Mouse (Mus musculus) midbrain, embryonic 11.5 days (tissue): ENCODE data around the gene Mas1. TPM values are rescaled to one million over a fixed set of nuclear protein-coding genes. Genes with fewer than 3 reads are reported as not detected.

ENCODE experiments used
- microRNA-seq: library from miRNA; unstranded; fragments of <30 nt; microRNA quantifications from one replicate; pipeline ENCODE4, GENCODE M21; 2017
- polyA plus RNA-seq: library from polyadenylated mRNA; unstranded; fragments of >200 nt; fragmentation: Nextera tagmentation; extraction: Ambion mirVana; gene quantifications from 2 replicates; pipeline ENCODE4 v1.2.1, GENCODE M21; 2014

Gene Mas1
- polyA plus RNA-seq, 1 experiment from 2014 or later = not detected

Small RNA genes lying within 50 kb of the gene (microRNA-seq; reads per million reads assigned to microRNA genes)
- not detected for gene Gm24085

Other genes starting within 250 kb of the Mas1 start
- not detected in 2 replicates for gene Slc22a1, start 192.3 kb downstream of the Mas1 start, polyA plus RNA-seq
- gene Igf2r, start 98.5 kb downstream of the Mas1 start, polyA plus RNA-seq = 13.3 and 14.9 TPM in 2 replicates
- gene Mrgprh, start 7.9 kb upstream of the Mas1 start, polyA plus RNA-seq = not detected in 2 replicates
- 1.1 and 1.2 TPM in 2 replicates for gene Pnldc1, start 42.1 kb upstream of the Mas1 start, polyA plus RNA-seq
- 542 and 583 TPM in 2 replicates for gene Tcp1, start 47.6 kb upstream of the Mas1 start, polyA plus RNA-seq
- gene Mrpl18, start 48.2 kb upstream of the Mas1 start, polyA plus RNA-seq = 172 and 176 TPM in 2 replicates
- 0.93 and 1.4 TPM in 2 replicates for gene Acat3, start 72.5 kb upstream of the Mas1 start, polyA plus RNA-seq
- 370 and 373 TPM in 2 replicates for gene Acat2, start 92.6 kb upstream of the Mas1 start, polyA plus RNA-seq
- 136 and 144 TPM in 2 replicates for gene Wtap, start 126.0 kb upstream of the Mas1 start, polyA plus RNA-seq
- gene Sod2, start 138.7 kb upstream of the Mas1 start, polyA plus RNA-seq = 114 and 120 TPM in 2 replicates
- not detected in 2 replicates for gene Gpr31b, start 184.2 kb upstream of the Mas1 start, polyA plus RNA-seq
- not detected in 2 replicates for gene Tcp10b, start 193.0 kb upstream of the Mas1 start, polyA plus RNA-seq